Mouse (Mus musculus) adrenal gland, postnatal 10 days (tissue): ENCODE data around the gene Med25. TPM values are rescaled to one million over a fixed set of nuclear protein-coding genes. Genes with fewer than 3 reads are reported as not detected.

Experiments used
- DNase-seq: peaks from one replicate; pipeline ENCODE4 v3.0.0; 2021; ENCODE audit warnings: mixed read lengths
- microRNA-seq: library from miRNA; unstranded; fragments of <30 nt; microRNA quantifications from one replicate; pipeline ENCODE4 v1.2.0, GENCODE M21; 2021
- total RNA-seq, 2 experiments: library from RNA; stranded (reverse); gene quantifications; 2 replicates each; pipeline ENCODE4 v1.2.3; 2021

Gene Med25
- total RNA-seq, 2 experiments from 2014 or later = 73.7 to 83.7 TPM

- DNase-seq = no peak
Observed at GRCm38 (mm10) chr7:44847772-44848171, 44.7 kb downstream of the Med25 start.

DNA sequence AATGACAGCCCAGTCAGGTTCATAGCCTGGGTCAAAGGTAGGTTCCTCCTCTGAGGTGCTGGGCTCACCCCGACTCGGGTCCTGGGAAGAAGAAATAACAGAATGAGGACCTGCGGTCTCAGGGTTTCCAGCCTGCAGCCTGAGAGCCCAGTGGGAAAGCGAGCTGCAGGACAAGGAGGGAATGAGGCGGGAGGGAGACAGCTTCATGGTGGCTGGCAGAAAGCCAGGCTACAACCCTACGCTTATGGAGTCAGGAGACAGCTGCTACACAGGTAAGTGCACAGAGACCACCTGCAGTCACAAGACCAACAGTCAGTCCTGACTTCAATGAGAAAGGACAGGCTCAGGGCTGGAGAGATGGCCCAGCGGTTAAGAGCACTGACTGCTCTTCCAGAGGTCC, 45.7 kb downstream of the Med25 start:
- no peak for DNase-seq

GRCm38 (mm10) chr7:44845006-44845405, 47.5 kb downstream of the Med25 start:
- DNase-seq = no peak

DNA sequence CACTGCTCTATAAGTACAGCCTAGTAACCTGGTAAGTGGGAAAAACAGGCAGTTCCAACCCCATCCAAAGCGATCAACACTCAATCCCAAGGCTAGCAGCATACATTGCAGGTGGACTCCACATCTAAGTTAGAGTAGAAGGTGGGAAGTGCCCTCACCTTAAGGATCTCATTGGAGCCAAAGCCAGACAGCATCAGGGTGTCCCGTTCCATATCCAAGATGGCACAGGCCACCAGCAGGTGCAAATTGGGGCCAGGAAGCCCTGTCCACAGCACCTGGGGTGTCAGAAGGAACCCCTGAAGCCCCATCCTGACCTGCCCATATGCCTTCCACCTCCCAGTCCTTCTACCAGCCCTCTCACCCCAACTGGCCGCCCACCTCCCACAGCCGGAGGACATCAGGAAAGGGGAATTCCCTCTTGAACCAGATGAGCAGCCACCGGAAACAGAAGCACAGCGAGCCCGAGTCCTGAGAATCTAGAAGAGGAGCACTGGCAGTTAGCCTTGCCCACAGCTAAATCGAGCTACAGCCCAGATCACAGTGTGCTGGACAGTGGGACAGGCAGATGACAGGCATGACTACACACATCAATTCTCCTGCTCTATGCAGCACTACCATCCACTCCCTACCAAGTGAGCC, 50.6 kb downstream of the Med25 start:
- no peak for DNase-seq

DNA sequence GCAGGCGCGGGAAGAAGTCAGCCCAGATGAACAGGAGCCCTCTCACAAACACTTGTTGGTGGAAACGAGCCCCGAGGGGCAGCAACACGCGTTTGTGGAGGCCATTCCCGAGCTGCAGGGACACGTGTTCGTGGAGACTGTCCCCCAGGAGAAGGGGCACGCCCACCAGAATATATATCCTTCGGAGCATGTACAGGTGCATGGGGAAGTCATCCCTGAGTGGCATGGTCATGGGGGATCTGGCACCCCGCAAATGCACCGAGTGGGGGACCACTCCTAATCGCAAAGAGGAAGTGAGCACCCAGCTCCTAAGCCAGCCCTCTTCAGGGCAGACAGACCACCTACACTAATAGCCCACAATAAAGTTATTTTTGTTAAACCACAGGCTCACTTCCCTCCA, 52.1 kb downstream of the Med25 start:
- no peak for DNase-seq

GRCm38 (mm10) chr7:44839491-44840191, 52.9 kb downstream of the Med25 start:
- DNase-seq = peak; percentile 64

- no peak for DNase-seq
Observed at GRCm38 (mm10) chr7:44839171-44839490, 53.4 kb downstream of the Med25 start.

GRCm38 (mm10) chr7:44838073-44838472, 54.4 kb downstream of the Med25 start:
- no peak for DNase-seq

GRCm38 (mm10) chr7:44836423-44837053, 56.0 kb downstream of the Med25 start:
- DNase-seq = no peak

DNA sequence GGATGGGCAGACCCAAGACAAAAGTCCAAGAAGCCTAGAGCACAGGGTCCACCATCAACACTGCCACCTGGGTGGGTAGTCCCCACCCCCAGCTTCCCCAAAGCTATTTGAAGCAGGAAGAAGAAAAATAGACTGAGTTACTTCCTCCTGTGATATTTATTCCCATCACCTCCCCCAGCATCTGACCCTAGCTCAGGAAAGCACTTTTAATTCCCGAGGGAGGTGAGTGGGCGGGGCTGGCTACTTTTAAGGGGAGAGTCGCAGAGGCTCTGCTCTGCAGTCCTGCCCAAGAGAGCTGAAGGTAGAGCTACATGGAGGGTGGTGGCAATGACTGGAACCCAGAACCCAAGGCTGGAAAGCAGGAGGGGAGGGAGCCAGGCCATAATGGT, 56.5 kb downstream of the Med25 start:
- DNase-seq = no peak

DNA sequence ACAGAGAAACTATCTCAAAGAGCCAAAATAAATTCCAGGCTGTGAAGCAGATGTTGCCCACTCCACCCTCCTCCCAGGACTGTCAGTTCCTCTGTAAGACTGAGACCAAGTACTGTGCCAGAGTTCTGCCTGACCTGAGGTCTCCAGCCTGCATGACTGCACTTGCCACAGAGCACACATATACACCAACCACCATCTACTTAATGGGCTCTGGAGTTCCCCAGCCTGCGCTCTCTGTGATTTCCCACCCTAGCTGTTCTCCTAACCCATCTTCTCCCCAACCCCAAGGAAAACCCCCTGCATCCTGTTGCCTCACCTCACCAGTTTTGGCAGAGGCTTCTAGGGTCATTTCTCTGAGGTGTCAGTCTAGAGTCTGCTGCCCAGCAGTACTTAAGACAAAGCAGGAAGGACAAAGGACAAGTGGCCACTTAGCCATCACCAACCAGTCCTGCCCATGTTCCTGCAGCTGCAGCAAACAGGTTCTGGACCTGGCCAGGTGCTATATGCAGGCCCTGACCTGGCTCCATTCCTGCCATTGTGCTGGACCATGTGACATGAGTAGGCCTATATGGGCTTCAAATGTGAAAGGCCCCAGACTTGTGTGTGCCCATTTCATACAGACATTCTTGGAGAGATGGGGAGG, 57.0 kb downstream of the Med25 start:
- no peak for DNase-seq

- DNase-seq = no peak
Observed at GRCm38 (mm10) chr7:44832763-44833162, 59.7 kb downstream of the Med25 start.

GRCm38 (mm10) chr7:44828706-44829105, 63.8 kb downstream of the Med25 start:
- no peak for DNase-seq

DNA sequence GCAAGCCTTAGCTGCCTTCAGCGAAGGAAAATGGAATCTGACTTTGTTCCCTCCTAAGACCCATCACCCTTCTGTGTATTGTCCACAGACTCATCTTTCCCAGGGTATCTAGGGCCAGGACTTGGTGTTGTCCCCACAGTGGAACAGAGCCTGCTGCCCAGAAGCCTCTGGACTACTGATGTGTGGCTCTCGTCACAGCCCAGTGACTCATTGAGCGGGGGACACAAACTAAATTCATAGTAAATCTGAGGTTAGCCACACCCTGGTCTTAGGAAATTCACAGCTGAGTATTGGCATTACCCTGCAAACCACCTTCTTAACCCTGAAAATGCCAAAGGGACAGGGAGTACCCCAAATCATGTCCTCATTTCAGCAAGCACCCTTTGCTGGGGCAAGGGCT, 65.7 kb downstream of the Med25 start:
- no peak for DNase-seq

Small RNAs within 50 kb of the gene (microRNA-seq; reads per million reads assigned to microRNA genes)
- not detected for gene Mir707

Other genes starting within 250 kb of the Med25 start
- 1 to 10 TPM; 5.5 to 9.8 TPM for gene Myh14, start 221.9 kb downstream of the Med25 start, total RNA-seq
- gene Izumo2, start 184.0 kb downstream of the Med25 start, total RNA-seq = not detected
- gene Vrk3, start 144.3 kb downstream of the Med25 start, total RNA-seq = 10 to 100 TPM; 34.3 to 40.2 TPM
- gene Zfp473, start 141.7 kb downstream of the Med25 start, total RNA-seq = under 1 TPM; 0.33 to 0.45 TPM
- 10 to 100 TPM; 44.3 to 47.1 TPM for gene Nup62, start 76.6 kb downstream of the Med25 start, total RNA-seq
- gene Il4i1, start 76.3 kb downstream of the Med25 start, total RNA-seq = 1 to 10 TPM; 5.2 TPM
- gene Atf5, start 76.1 kb downstream of the Med25 start, total RNA-seq = 100 to 1,000 TPM; 144 to 202 TPM
- 100 to 1,000 TPM in 1 of 2 experiments, 10 to 100 TPM in 1; 92.4 to 109 TPM for gene Akt1s1, start 43.7 kb downstream of the Med25 start, total RNA-seq
- gene Tbc1d17, start 43.6 kb downstream of the Med25 start, total RNA-seq = 10 to 100 TPM; 61.9 to 73.1 TPM
- 10 to 100 TPM; 37.6 to 38.6 TPM for gene Pnkp, start 35.6 kb downstream of the Med25 start, total RNA-seq
- gene Ptov1, start 22.9 kb downstream of the Med25 start, total RNA-seq = 100 to 1,000 TPM; 239 to 266 TPM
- 10 to 100 TPM; 19.5 to 24.8 TPM for gene Fuz, start 3.4 kb upstream of the Med25 start, total RNA-seq
- 10 to 100 TPM; 83.6 to 93.2 TPM for gene Ap2a1, start 36.8 kb upstream of the Med25 start, total RNA-seq
- not detected for gene Tsks, start 50.5 kb upstream of the Med25 start, total RNA-seq
- 10 to 100 TPM in 1 of 2 experiments, 1 to 10 TPM in 1; 9.8 to 15.3 TPM for gene Cpt1c, start 82.1 kb upstream of the Med25 start, total RNA-seq
- 100 to 1,000 TPM; 254 to 258 TPM for gene Prmt1, start 93.9 kb upstream of the Med25 start, total RNA-seq
- 10 to 100 TPM; 80.3 to 89.6 TPM for gene Irf3, start 104.9 kb upstream of the Med25 start, total RNA-seq
- 10 to 100 TPM; 15.8 to 16.2 TPM for gene Bcl2l12, start 106.0 kb upstream of the Med25 start, total RNA-seq
- 10 to 100 TPM; 69.6 to 81.1 TPM for gene Scaf1, start 123.7 kb upstream of the Med25 start, total RNA-seq
- 10 to 100 TPM; 57.6 to 60.2 TPM for gene Rras, start 125.2 kb upstream of the Med25 start, total RNA-seq
- 10 to 100 TPM; 36.9 to 51.9 TPM for gene Prr12, start 160.2 kb upstream of the Med25 start, total RNA-seq
- 10 to 100 TPM; 39.7 to 45.9 TPM for gene Nosip, start 169.7 kb upstream of the Med25 start, total RNA-seq
- gene Prrg2, start 170.0 kb upstream of the Med25 start, total RNA-seq = 10 to 100 TPM; 18.5 to 20.0 TPM
- 10 to 100 TPM; 65.2 to 71.2 TPM for gene Rcn3, start 199.5 kb upstream of the Med25 start, total RNA-seq
- 100 to 1,000 TPM; 169 to 185 TPM for gene Fcgrt, start 211.1 kb upstream of the Med25 start, total RNA-seq
- 1,000 to 10,000 TPM; 1,283 to 1,295 TPM for gene Rps11, start 231.7 kb upstream of the Med25 start, total RNA-seq
- 1,000 to 10,000 TPM; 1,643 to 1,697 TPM for gene Rpl13a, start 236.0 kb upstream of the Med25 start, total RNA-seq
- not detected for gene Gm45713, start 243.5 kb upstream of the Med25 start, total RNA-seq
- 10 to 100 TPM in 1 of 2 experiments, 1 to 10 TPM in 1; 9.7 to 18.1 TPM for gene Flt3l, start 243.7 kb upstream of the Med25 start, total RNA-seq